Mouse (Mus musculus): ENCODE measurements around the gene Med12l.

- no peak for TF ChIP-seq ZNF384 (IDR thresholded peaks at IDR 0.05; ENCODE audit: low read depth, low read length)
- TF ChIP-seq CTCF (conservative IDR thresholded peaks at IDR 0.05 in 1 of 2, IDR thresholded peaks at IDR 0.05 in 1 of 2; ENCODE audit: low read depth in 2 of 2, low read length in 2 of 2) = no peak
- no peak for TF ChIP-seq POLR2A (IDR thresholded peaks at IDR 0.05; ENCODE audit: low read depth, low read length)
- TF ChIP-seq E2F4 (IDR thresholded peaks at IDR 0.05; ENCODE audit: insufficient replicate concordance, low read depth, low read length) = no peak
- no peak for TF ChIP-seq EP300 (IDR thresholded peaks at IDR 0.05; ENCODE audit: low read length)
- TF ChIP-seq ETS1 (conservative IDR thresholded peaks at IDR 0.05; ENCODE audit: low read depth, low read length) = no peak
- no peak for TF ChIP-seq SMC3 (IDR thresholded peaks at IDR 0.05; ENCODE audit: low read depth, low read length)
- TF ChIP-seq GABPA (IDR thresholded peaks at IDR 0.05; ENCODE audit: insufficient replicate concordance, low read depth, low read length) = no peak
- no peak for TF ChIP-seq USF1 (IDR thresholded peaks at IDR 0.05; ENCODE audit: low read depth, low read length)
- no peak for TF ChIP-seq MAX (IDR thresholded peaks at IDR 0.05; ENCODE audit: low read length)
- TF ChIP-seq MXI1 (IDR thresholded peaks at IDR 0.05; ENCODE audit: low read depth, low read length) = no peak
- TF ChIP-seq TCF12 (IDR thresholded peaks at IDR 0.05; ENCODE audit: low read depth, low read length) = no peak
- TF ChIP-seq ZKSCAN1 (IDR thresholded peaks at IDR 0.05; ENCODE audit: borderline replicate concordance, low read depth, low read length) = no peak
- no peak for TF ChIP-seq NELFE (IDR thresholded peaks at IDR 0.05; ENCODE audit: low read depth, low read length)
Observed at GRCm38 (mm10) chr3:59181134-59181533, 175.5 kb downstream of the Med12l start.
